Mouse (Mus musculus): ENCODE data around the gene Yeats4. TPM values are rescaled to one million over a fixed set of nuclear protein-coding genes. Genes with fewer than 3 reads are reported as not detected.

Yeats4 gene
- polyA plus RNA-seq, 1 experiment = 18.2 TPM

GRCm38 (mm10) chr10:117174645-117175044 lies 49.7 kb downstream of the Yeats4 start:
- no peaks in the 10 kb centered on the region; the same call in 1 of the 2 replicates for H3K4me1 ChIP-seq (ENCODE audit: control insufficient read depth, insufficient read depth, insufficient read length, low read length)
- H3K27ac ChIP-seq (replicated peaks; ENCODE audit: low read depth, low read length) = no peak overlapping the region
- no peak overlapping the region for H3K4me3 ChIP-seq (ENCODE audit: insufficient read depth, low read depth, low read length)

GRCm38 (mm10) chr10:117173566-117174438 lies 50.5 kb downstream of the Yeats4 start:
- Histone ChIP-seq H3K4me3 (ENCODE audit: insufficient read depth, low read depth, low read length) (no peak overlapping the region), H3K27ac (replicated peaks; ENCODE audit: low read depth, low read length) (no peak overlapping the region), H3K4me1 (ENCODE audit: control insufficient read depth, insufficient read depth, insufficient read length, low read length) (no peaks in the 10 kb centered on the region; the same call in 1 of the 2 replicates)

- Histone ChIP-seq H3K4me3 (ENCODE audit: insufficient read depth, low read depth, low read length) (no peak overlapping the region), H3K27ac (replicated peaks; ENCODE audit: low read depth, low read length) (no peak overlapping the region), H3K4me1 (ENCODE audit: control insufficient read depth, insufficient read depth, insufficient read length, low read length) (no peaks in the 10 kb centered on the region; the same call in 1 of the 2 replicates)
Measured at GRCm38 (mm10) chr10:117173111-117173510, 51.2 kb downstream of the Yeats4 start.

- H3K4me1 ChIP-seq (ENCODE audit: control insufficient read depth, insufficient read depth, insufficient read length, low read length) = no peaks in the 10 kb centered on the region; the same call in 1 of the 2 replicates
- no peak overlapping the region for H3K4me3 ChIP-seq (ENCODE audit: insufficient read depth, low read depth, low read length)
- H3K27ac ChIP-seq (replicated peaks; ENCODE audit: low read depth, low read length) = no peak overlapping the region
Measured at GRCm38 (mm10) chr10:117172069-117172468, 52.2 kb downstream of the Yeats4 start.

GRCm38 (mm10) chr10:117166785-117167425 lies 57.4 kb downstream of the Yeats4 start:
- Histone ChIP-seq H3K4me3 (ENCODE audit: insufficient read depth, low read depth, low read length) (no peak overlapping the region), H3K27ac (replicated peaks; ENCODE audit: low read depth, low read length) (no peak overlapping the region), H3K4me1 (ENCODE audit: control insufficient read depth, insufficient read depth, insufficient read length, low read length) (no peaks in the 10 kb centered on the region)

Other genes with a start within 250 kb of the Yeats4 start
- not detected in 2 replicates for gene Best3, start 238.2 kb downstream of the Yeats4 start, polyA plus RNA-seq (2012; ENCODE audit: insufficient read depth, insufficient read length, missing spikeins)
- not detected in 2 replicates for gene Lrrc10, start 179.2 kb downstream of the Yeats4 start, polyA plus RNA-seq (2012; ENCODE audit: insufficient read depth, insufficient read length, missing spikeins)
- 141 and 156 TPM in 2 replicates for gene Cct2, start 160.7 kb downstream of the Yeats4 start, polyA plus RNA-seq (2012; ENCODE audit: insufficient read depth, insufficient read length, missing spikeins)
- 9.1 and 10.5 TPM in 2 replicates for gene Frs2, start 76.0 kb downstream of the Yeats4 start, polyA plus RNA-seq (2012; ENCODE audit: insufficient read depth, insufficient read length, missing spikeins)
- gene 9530003J23Rik, start 14.2 kb upstream of the Yeats4 start, polyA plus RNA-seq (2012; ENCODE audit: insufficient read depth, insufficient read length, missing spikeins) = not detected in 2 replicates
- 168 and 210 TPM in 2 replicates for gene Lyz2, start 57.8 kb upstream of the Yeats4 start, polyA plus RNA-seq (2012; ENCODE audit: insufficient read depth, insufficient read length, missing spikeins)
- 6.1 and 6.7 TPM in 2 replicates for gene Lyz1, start 68.4 kb upstream of the Yeats4 start, polyA plus RNA-seq (2012; ENCODE audit: insufficient read depth, insufficient read length, missing spikeins)
- gene Cpsf6, start 155.5 kb upstream of the Yeats4 start, polyA plus RNA-seq (2012; ENCODE audit: insufficient read depth, insufficient read length, missing spikeins) = 12.6 and 17.3 TPM in 2 replicates

Data from brown adipose tissue, adult 24 weeks (tissue).